Mouse (Mus musculus) brain, embryonic 18.5 days (tissue): Measurements from ENCODE around the gene Gpr33.
A peak's percentile ranks its signal among the peaks of the same experiment; 100 is the strongest.

Experiments used
- DNase-seq: peaks from one replicate; pipeline ENCODE4 v3.0.0-alpha.2; 2012; ENCODE audit warnings: low read depth, low spot score

Gene Gpr33

GRCm38 (mm10) chr12:52027963-52028362 is at the start of gene Gpr33:
TSS of gene Gpr33 (minus strand) at chr12:52028063.
- no peak for DNase-seq

GRCm38 (mm10) chr12:52049324-52049723 is 21.5 kb upstream of the Gpr33 start:
- DNase-seq: no peak

DNA sequence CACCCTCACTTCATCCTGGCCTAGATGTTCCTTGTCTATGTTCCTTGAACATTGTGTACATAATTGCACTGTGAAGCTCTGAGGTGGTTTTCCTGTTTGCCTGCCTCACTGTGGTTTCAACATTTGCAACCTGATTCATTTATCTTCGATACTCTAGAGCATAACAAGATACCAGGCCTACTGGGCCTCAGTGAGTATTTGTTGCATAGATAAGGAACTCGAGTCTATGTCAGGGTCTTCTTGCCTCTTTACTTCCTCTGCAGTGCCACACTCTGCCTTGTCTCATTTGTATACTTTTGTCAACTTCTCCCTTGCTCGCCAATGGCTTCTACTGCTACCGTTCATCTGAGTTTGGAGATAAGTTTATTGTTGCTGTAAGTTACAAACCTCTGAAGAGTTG is 18.5 kb upstream of the Gpr33 start:
- no peak for DNase-seq

DNA sequence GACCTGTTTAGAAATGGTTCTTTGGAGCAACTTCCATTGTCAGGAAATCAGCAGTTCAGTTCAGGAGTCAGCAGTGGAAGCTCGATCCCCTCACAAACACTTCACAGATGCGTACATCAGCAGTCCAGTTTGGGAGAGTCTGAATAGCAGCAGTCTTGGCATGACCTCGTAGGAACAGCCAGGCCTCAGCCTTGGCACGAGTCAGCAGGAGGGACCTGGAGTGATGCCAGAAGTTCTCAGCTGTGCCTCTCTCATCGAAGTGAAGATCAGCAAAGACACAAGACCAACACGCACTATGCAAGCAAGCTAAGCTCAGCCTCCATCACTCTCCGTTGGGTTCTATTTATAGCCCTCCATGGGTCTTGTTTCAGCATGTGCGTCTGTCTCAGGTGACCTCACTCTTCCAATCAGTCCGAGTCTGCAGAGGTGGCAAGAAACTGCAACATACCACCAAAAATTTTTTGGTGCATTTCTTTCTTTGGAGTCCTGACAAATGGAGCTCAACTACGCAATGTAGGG is 15.0 kb upstream of the Gpr33 start:
- no peak for DNase-seq

- peak; percentile 39 for DNase-seq
Observed at GRCm38 (mm10) chr12:52038352-52038751, 10.5 kb upstream of the Gpr33 start.

DNA sequence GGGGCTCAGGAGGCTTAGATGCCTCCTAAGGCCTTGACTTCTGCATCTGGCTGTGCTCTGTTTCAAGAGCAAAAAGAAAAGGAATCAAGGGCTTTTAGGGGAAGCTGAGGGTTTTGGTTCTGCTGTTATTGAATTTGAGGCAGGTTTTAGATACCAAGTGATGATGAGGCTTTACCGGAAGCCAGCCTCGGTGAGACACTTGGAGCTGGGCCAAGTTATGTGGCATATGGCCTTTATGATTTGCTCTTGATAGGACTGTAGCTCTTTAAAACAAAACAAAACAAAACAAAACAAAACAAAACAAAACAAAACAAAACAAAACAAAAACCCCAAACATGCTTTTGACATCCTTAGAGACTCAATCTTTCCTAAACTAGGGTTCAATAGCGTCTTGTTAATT is 7.1 kb upstream of the Gpr33 start:
- no peak for DNase-seq

DNA sequence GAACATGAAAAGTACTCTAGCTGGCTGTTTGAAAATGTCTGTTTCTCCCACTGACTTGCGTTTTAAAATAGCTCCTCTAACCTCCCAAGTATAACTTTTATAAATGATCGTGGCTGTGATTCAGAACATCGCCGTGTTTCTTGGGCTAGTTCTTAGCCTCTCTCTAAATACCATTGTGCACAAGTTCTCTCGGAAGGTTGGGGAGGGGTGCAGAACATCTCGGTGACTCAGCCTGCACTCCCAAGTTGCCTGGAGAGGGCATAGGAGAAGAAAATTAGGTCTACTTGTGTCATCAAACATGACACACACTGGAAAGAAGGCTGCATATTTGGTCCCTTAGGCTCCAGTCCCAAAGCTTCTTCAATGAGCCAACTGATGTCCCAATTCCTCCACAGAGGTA is 4.4 kb upstream of the Gpr33 start:
- DNase-seq: no peak

DNA sequence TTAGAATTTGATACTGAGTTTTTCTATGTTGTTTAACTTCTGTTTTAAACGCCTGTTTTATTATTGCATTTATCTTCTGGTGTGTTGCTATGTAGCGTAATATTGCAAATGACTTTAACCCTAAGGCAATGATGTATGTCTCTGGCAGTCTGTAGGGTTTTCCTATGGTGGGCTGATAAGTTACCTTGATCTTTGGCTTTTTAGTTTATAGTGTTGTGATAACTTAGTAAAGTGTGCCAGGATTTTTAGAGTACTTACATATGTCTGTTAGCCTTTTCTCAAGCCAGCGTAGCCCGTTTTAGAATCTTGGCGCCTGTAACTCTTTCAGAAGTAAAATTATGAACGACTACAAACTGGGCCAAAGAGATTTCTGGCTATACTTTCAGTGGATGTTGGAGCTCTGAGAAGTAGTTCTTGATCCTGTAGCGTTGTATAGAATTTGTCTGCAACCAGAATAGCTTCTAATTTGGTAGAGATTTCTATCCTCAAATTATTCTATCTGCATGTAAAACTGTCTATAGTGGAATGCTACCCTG is 13.3 kb downstream of the Gpr33 start:
- no peak for DNase-seq

- DNase-seq: no peak
Observed at GRCm38 (mm10) chr12:52014044-52014443, 13.8 kb downstream of the Gpr33 start.

DNA sequence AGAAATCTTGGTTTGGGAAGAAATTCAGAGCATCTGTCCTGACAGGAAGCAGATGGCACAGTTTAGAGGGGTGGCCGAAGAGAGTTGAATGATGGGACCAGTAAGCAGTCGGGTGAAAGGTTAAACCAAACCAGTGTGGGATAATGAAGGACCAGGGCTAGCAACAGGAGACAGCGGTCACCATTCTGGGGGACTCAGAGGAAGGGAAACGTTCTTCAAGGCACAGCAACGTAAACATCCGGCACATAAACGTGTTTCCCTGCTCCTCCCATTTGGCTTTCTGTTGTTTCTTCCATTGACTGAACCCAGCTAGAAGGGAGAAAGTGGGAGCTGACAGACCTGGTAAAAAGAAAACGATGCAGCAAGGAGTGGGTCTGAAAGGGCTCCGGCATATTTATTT is 14.6 kb downstream of the Gpr33 start:
- no peak for DNase-seq

- no peak for DNase-seq
Observed at GRCm38 (mm10) chr12:52012159-52012558, 15.7 kb downstream of the Gpr33 start.

- DNase-seq: peak; percentile 47
Observed at GRCm38 (mm10) chr12:52010630-52010961, 17.3 kb downstream of the Gpr33 start.

GRCm38 (mm10) chr12:52009928-52010629 is 17.8 kb downstream of the Gpr33 start:
- no peak for DNase-seq

- DNase-seq: no peak
Observed at GRCm38 (mm10) chr12:52006633-52006994, 21.2 kb downstream of the Gpr33 start.

DNA sequence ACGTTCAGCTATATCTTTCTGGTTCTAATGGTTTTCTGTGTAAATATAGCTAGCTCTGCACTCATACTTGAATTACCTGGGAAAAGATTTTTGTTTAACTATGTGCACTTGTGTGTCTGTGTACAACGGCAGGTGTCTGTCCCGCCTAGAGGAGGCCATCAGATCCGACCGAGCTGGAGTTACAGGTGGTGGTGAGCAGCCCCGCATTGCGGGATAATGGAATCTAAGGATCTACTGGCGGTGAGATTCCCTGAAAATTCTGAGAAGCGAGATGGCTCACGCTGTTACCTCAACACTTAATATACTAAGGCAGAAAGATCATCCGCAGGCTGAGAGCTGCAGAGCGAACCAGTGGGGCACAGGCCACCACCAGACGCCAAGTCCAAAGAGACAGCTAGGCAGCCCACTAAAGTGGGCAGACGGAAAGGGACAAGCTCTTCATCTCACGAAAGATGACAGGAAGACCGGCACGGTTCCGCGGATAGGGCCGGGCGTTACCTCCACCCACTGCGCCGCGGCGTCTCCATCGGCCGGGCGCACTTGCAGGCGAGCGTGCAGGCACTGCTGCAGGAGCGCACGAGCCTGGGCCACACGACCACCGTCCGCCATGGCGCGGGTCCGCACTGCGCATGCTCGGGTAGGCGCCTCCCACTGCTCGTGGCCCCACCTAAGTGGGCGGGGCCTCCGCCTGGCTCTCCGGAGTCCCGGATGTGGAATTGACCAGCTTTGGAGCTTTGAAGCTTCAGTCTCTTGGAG is 21.8 kb downstream of the Gpr33 start, which contains the start of gene Dtd2:
Gene Dtd2 (minus strand): TSS at position 625 of the 756 bp plus-strand sequence.
- peak; percentile 79 for DNase-seq

- DNase-seq: no peak
Observed at GRCm38 (mm10) chr12:52002746-52003145, 25.1 kb downstream of the Gpr33 start.

GRCm38 (mm10) chr12:52001544-52001943 is 26.3 kb downstream of the Gpr33 start:
- peak; percentile 56 for DNase-seq

GRCm38 (mm10) chr12:51998366-51998932 is 29.4 kb downstream of the Gpr33 start:
- no peak for DNase-seq

- no peak for DNase-seq
Observed at GRCm38 (mm10) chr12:51995738-51996536, 31.9 kb downstream of the Gpr33 start.

DNA sequence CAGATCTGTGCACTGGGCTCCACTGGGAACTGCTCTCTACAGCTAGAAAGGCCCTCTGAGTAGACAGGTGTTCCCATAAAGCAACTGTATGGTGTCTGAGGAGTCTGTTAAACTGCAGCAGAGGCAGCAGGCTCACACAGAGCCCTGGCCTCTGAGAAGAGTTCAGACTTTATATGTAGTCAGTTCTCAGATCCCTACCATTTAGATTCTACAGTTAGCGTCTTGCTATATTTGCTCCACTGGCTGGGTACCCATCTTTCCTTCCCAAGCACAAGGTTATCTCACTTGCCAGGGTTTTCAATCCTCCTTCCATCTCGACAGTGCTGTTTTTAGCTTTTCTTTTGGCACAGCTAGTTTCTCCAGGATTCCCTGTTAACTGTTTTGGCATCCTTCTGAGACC is 37.2 kb downstream of the Gpr33 start:
- DNase-seq: no peak

- DNase-seq: no peak
Observed at GRCm38 (mm10) chr12:51988536-51988935, 39.3 kb downstream of the Gpr33 start.

DNA sequence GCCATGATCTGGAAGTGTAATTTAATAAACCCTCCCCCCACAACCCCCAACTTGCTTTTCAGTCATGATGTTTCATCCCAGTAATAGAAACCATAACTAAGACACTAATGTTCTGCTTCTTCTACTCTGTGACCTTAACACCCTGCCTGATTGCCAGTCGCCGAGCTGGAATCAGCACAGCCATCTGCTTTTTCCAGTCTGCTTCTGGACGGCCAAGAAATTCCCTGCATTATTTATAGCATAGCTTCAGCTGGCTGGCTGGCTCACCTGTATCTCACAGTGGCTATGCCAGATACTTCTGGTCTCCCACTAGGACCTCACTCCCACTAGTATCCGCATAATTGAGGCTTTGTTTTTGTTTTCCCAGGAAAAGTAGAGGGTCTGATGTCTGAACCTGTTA is 42.0 kb downstream of the Gpr33 start:
- no peak for DNase-seq
